Mouse (Mus musculus): ENCODE data around the gene Gm17949.

- TF ChIP-seq CTCF (IDR thresholded peaks at IDR 0.05; ENCODE audit: low read depth) = no peak
- TF ChIP-seq EP300 (IDR thresholded peaks at IDR 0.05; ENCODE audit: low read depth) = no peak
These were observed 29.3 kb upstream of the Gm17949 start, which contains the start of gene Acer1 for GRCm38 (mm10) chr17:56982013-56982412.

Measured in liver, embryonic 14.5 days (tissue).